Mouse (Mus musculus): Measurements from ENCODE around the gene Taf11. TPM values are rescaled to one million over a fixed set of nuclear protein-coding genes. Genes with fewer than 3 reads are reported as not detected.

The Taf11 gene
- polyA plus RNA-seq, 1 experiment, result 28.8 TPM

Other genes starting within 250 kb of the Taf11 start
- gene Spdef, start 180.9 kb downstream of the Taf11 start, polyA plus RNA-seq (2012; ENCODE audit: insufficient read depth, insufficient read length, missing spikeins), result not detected in 2 replicates
- 62.2 and 89.1 TPM in 2 replicates for gene D17Wsu92e, start 89.2 kb downstream of the Taf11 start, polyA plus RNA-seq (2012; ENCODE audit: insufficient read depth, insufficient read length, missing spikeins)
- 50.9 and 79.9 TPM in 2 replicates for gene Snrpc, start 71.7 kb downstream of the Taf11 start, polyA plus RNA-seq (2012; ENCODE audit: insufficient read depth, insufficient read length, missing spikeins)
- gene Uhrf1bp1, start 53.4 kb downstream of the Taf11 start, polyA plus RNA-seq (2012; ENCODE audit: insufficient read depth, insufficient read length, missing spikeins), result 6.1 and 11.2 TPM in 2 replicates
- 14.0 and 18.0 TPM in 2 replicates for gene Anks1, start 538 bp downstream of the Taf11 start, polyA plus RNA-seq (2012; ENCODE audit: insufficient read depth, insufficient read length, missing spikeins)
- gene Tcp11, start 170.8 kb upstream of the Taf11 start, polyA plus RNA-seq (2012; ENCODE audit: insufficient read depth, insufficient read length, missing spikeins), result not detected in 2 replicates
- gene Scube3, start 232.3 kb upstream of the Taf11 start, polyA plus RNA-seq (2012; ENCODE audit: insufficient read depth, insufficient read length, missing spikeins), result not detected in 2 replicates